Mouse (Mus musculus): ENCODE measurements at regions not wholly inside any gene's neighbourhood (a gene's known extent, or its start where the extent isn't known, plus 50 kb on each side); places are given as distances from the start of the nearest gene placed in this dataset.

GRCm38 (mm10) chr17:4813232-4813631 is 180.9 kb upstream of the Arid1b start:
- no peak for DNase-seq

- DNase-seq = no peak
Observed at GRCm38 (mm10) chr17:4813666-4814065, 180.5 kb upstream of the Arid1b start.

- no peak for DNase-seq
Observed at GRCm38 (mm10) chr17:4825221-4825895, 168.8 kb upstream of the Arid1b start.

- peak; percentile 11 for DNase-seq
Observed at GRCm38 (mm10) chr17:4834065-4834464, 160.1 kb upstream of the Arid1b start.

GRCm38 (mm10) chr17:4834571-4834970 is 159.6 kb upstream of the Arid1b start:
- peak; percentile 64 for DNase-seq

GRCm38 (mm10) chr17:4835065-4835705 is 158.9 kb upstream of the Arid1b start:
- DNase-seq = peak; percentile 11

GRCm38 (mm10) chr17:4840123-4840522 is 154.0 kb upstream of the Arid1b start:
- no peak for DNase-seq

GRCm38 (mm10) chr17:4858304-4858703 is 135.8 kb upstream of the Arid1b start:
- no peak for DNase-seq

- no peak for DNase-seq
Observed at GRCm38 (mm10) chr17:4864901-4865300, 129.2 kb upstream of the Arid1b start.

GRCm38 (mm10) chr17:4865621-4866020 is 128.5 kb upstream of the Arid1b start:
- peak; percentile 30 for DNase-seq

- DNase-seq = peak; percentile 16
Observed at GRCm38 (mm10) chr17:4866026-4866896, 127.9 kb upstream of the Arid1b start.

GRCm38 (mm10) chr17:4867083-4867482 is 127.0 kb upstream of the Arid1b start:
- no peak for DNase-seq

- no peak for DNase-seq
Observed at GRCm38 (mm10) chr17:4867754-4868445, 126.2 kb upstream of the Arid1b start.

- DNase-seq = no peak
Observed at GRCm38 (mm10) chr17:4868446-4868825, 125.7 kb upstream of the Arid1b start.

GRCm38 (mm10) chr17:4868861-4869260 is 125.3 kb upstream of the Arid1b start:
- DNase-seq = no peak

- DNase-seq = no peak
Observed at GRCm38 (mm10) chr17:4871267-4871666, 122.9 kb upstream of the Arid1b start.

GRCm38 (mm10) chr17:4874459-4874858 is 119.7 kb upstream of the Arid1b start:
- no peak for DNase-seq

GRCm38 (mm10) chr17:4875086-4876046 is 118.8 kb upstream of the Arid1b start:
- peak; percentile 5 for DNase-seq

- no peak for DNase-seq
Observed at GRCm38 (mm10) chr17:4876431-4876830, 117.7 kb upstream of the Arid1b start.

GRCm38 (mm10) chr17:4881473-4881872 is 112.7 kb upstream of the Arid1b start:
- no peak for DNase-seq

- no peak for DNase-seq
Observed at GRCm38 (mm10) chr17:4884083-4884482, 110.0 kb upstream of the Arid1b start.

GRCm38 (mm10) chr17:4884761-4885160 is 109.4 kb upstream of the Arid1b start:
- no peak for DNase-seq
